19 mouse cellular contexts compared by ENCODE assay signal in the genomic region with DNA sequence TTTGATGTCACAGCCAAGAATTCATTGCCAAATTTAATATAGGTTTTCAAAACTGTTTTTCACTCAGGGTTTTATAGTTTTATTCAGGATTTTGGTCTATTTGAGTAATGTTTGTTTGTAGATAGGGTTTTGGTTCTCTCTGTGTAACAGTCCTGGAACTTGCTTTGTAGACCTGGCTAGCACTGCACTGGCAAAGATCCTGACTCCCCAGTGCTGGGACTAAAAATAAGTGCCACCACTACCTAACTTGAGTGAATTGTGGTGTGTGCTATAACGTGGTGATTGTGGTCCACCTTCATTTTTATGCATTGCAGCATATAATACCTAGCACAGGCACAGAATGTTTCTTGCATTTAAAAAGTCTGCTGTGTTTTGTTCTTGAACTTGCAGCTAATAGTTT. TPM values are rescaled to one million over a fixed set of nuclear protein-coding genes. Genes with fewer than 3 reads are reported as not detected.
DNase-seq lines count a peak whose midpoint lies in the region; ATAC-seq lines count a peak whose summit lies in the region.
"Had no signal": no experiment of that assay in that cellular context is flagged by ENCODE, and none has a peak within 500 bp of the region (broad histone marks: within the 10 kb centered on the region; RNA-seq: fewer than 3 reads in every experiment).

No protein-coding gene starts in this region.

- DNase-seq in cerebellum, adult 11-12 months = peak; percentile 26
- no peak for DNase-seq in cerebellum, adult 11 months
- DNase-seq in heart, adult 18-20 months = peak; percentile 31 to 47
- no peak for DNase-seq in heart, adult 9 months (ENCODE audit: low spot score in 2 of 2)
- DNase-seq in cerebellum, adult 9-10 months = peak; percentile 44
- DNase-seq in gastrocnemius, postnatal 10 days = peak; percentile 9
- no peak for DNase-seq in c-Kit-positive CD71-positive TER-119-positive erythroid progenitor cells, embryonic 14.5 days (ENCODE audit: low spot score)
- DNase-seq: adrenal gland, postnatal 10 days; kidney, postnatal 36 days; layer of hippocampus, adult 9-11 months; lung, postnatal 36 days; midbrain, embryonic 14.5 days; retina, postnatal 1 day; right cerebral cortex, postnatal 25 days had no signal

- ATAC-seq in granulocyte monocyte progenitor cell, adult 5-6 weeks (replicated peaks; ENCODE audit: poor library complexity, severe bottlenecking) = no peak
- ATAC-seq: activated CD4-positive, CD25-positive, alpha-beta regulatory T cell, adult 4 months; forebrain, embryonic 13.5 days; hindbrain, postnatal 0 days; intestine, postnatal 0 days had no signal

RNA-seq across cellular contexts. Expression of a gene that starts 23.6 kb away (rescaled TPM):
- total RNA-seq in heart, adult 18-20 months (2021) = 10 to 100 TPM; 35.3 to 37.7 TPM
- 10 to 100 TPM; 45.7 to 48.3 TPM for total RNA-seq in gastrocnemius, postnatal 10 days (2021)
- total RNA-seq in granulocyte monocyte progenitor cell, adult 5-6 weeks (2014; fragmentation: Nextera tagmentation) = 56.4 and 57.8 TPM in 2 replicates
- 101 and 111 TPM in 2 replicates for total RNA-seq in granulocyte monocyte progenitor cell, adult 5-6 weeks (2017)

Comparison
In these comparisons a context has a peak if more than half of its experiments do, and no peak if none do; other contexts are left out.
1. DNase-seq: peak in cerebellum, adult 11-12 months (single experiment), heart, adult 18-20 months (2 of 2), cerebellum, adult 9-10 months (single experiment) and gastrocnemius, postnatal 10 days (single experiment); none in cerebellum, adult 11 months (single experiment), heart, adult 9 months (0 of 2) and c-Kit-positive CD71-positive TER-119-positive erythroid progenitor cells, embryonic 14.5 days (single experiment).